Mouse (Mus musculus): ENCODE data around the gene Olfr726.

The Olfr726 gene

GRCm38 (mm10) chr14:50090853-50091252 is at the start of gene Olfr726:
Gene Olfr726, minus strand, starts transcription at chr14:50090953.
- WGBS, result 69% methylated on average over 1 of the region's 1 CpGs

DNA sequence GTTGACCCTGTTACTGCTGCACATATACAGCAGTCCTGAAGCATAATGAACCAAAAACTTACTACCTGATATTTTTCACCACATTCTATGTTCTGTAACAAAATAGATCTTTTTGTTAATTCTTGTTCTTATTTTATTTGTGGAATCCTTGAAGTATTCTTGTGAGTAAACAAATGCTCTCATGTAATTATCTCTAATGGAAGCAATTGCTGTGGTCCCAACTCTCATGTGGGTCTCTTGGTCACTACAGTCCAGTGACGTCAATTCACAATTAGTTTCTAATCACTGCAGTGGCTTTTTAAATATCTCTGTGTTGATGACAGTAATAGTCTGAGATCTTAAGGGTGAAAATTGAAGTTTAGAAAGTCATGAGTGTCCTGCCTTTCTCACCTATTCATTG is 32.1 kb upstream of the Olfr726 start, which contains the start of gene Olfr727:
TSS of gene Olfr727 (plus strand) at position 301 of the 400 bp plus-strand sequence.
- 86% methylated on average over 1 of the region's 1 CpGs for WGBS

- 0% methylated on average over 4 of the region's 4 CpGs for WGBS
Observed at GRCm38 (mm10) chr14:50062733-50063104, 28.0 kb downstream of the Olfr726 start.

DNA sequence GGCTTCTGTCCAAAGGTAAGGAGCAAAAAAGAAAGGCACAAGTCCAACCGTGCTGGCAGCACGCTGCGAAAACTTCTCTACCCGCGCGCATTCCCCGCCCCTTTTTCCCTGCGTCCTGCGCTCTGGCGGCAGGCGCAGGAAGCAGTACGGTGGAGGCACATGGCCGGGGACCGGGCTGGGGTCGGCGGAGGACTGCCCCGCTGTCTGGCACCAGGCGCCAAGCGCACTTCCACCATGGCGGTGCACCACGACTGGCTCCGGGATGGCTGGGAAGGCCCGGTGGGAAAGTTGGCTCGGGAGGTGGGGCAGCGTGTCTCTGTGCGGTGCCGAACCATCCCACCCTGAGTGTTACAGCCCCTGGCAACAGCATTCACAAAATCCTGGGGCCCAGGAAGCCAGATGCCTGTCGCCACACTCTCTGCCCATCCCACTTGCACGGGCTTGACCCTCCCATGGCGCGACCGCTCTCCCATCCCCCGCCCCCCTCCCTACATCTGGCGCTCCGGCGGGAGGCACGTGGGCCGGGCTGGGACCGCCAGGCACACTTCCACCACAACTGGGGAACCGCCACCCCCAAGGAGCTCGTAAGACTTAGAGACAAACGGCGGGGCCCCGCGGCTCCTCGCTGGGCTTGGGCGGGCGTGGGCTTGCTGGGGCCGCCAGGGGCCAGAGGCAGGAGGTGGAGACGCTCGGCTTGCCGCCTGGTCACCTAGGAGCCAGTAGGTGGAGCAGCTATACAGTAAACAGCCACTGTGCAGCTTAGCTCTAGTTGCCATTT is 28.6 kb downstream of the Olfr726 start:
- 4% methylated on average over 52 of the region's 52 CpGs for WGBS

DNA sequence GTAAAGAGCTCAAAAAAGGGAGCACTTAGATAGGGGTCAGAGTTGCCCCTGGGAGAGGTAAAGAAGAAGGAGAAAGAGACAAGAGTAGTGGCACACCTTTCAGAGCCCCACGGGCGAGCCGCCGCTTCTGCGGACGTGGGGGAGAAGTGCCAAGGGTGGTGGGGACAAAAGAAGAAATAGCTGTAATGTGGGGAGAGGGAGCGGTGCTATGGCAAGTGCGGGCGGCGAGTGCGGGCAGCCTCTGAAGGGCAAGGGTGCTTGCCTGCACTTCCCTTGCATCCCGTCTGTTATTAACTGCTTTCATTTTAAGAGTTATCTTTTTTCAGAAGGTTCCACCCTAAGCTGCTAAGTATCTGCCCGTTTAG is 29.2 kb downstream of the Olfr726 start:
- 0% methylated on average over 13 of the region's 13 CpGs for WGBS

- 14% methylated on average over 11 of the region's 11 CpGs for WGBS
Observed at GRCm38 (mm10) chr14:50061179-50061578, 29.6 kb downstream of the Olfr726 start.

GRCm38 (mm10) chr14:50040275-50040674 is 50.5 kb downstream of the Olfr726 start, which contains the start of gene Olfr725:
Gene Olfr725, minus strand, starts transcription at chr14:50040375.

